Mouse (Mus musculus) neural tube, embryonic 12.5 days (tissue): ENCODE data around the gene Polr2l. TPM values are rescaled to one million over a fixed set of nuclear protein-coding genes. Genes with fewer than 3 reads are reported as not detected.
A peak's percentile ranks its signal among the peaks of the same experiment; 100 is the strongest.

ENCODE experiments used
- ATAC-seq: fragments of 200-750 bp; cut with Nextera tagmentation; 2 replicates; pipeline ENCODE4 v1.8.0; 2017; ENCODE audit warnings: low read depth, mild to moderate bottlenecking, moderate TSS enrichment, moderate library complexity; ENCODE audit not compliant: low FRiP score
- H3K27ac ChIP-seq: fragments of 300-500 bp; sonication (generic); 2 replicates; pipeline ENCODE4 v1.5.1; 2016
- H3K27me3 ChIP-seq: fragments of 300-500 bp; sonication (generic); replicated peaks from 2 replicates; pipeline ENCODE4 v1.6.1; 2016; ENCODE audit warnings: mild to moderate bottlenecking
- H3K36me3 ChIP-seq: fragments of 300-500 bp; sonication (generic); 2 replicates; pipeline ENCODE4 v1.6.1; 2016; ENCODE audit warnings: mild to moderate bottlenecking
- H3K4me1 ChIP-seq: fragments of 300-500 bp; sonication (generic); 2 replicates; pipeline ENCODE4 v1.6.1; 2016
- H3K4me2 ChIP-seq: fragments of 300-500 bp; sonication (generic); replicated peaks from 2 replicates; pipeline ENCODE4 v1.6.1; 2016; ENCODE audit warnings: mild to moderate bottlenecking
- H3K4me3 ChIP-seq: fragments of 300-500 bp; sonication (generic); 2 replicates; pipeline ENCODE4 v1.5.1; 2016
- H3K9ac ChIP-seq: fragments of 300-500 bp; sonication (generic); 2 replicates; pipeline ENCODE4 v1.6.1; 2016; ENCODE audit warnings: mild to moderate bottlenecking
- H3K9me3 ChIP-seq: fragments of 300-500 bp; sonication (generic); 2 replicates; pipeline ENCODE4 v1.6.1; 2016; ENCODE audit warnings: mild to moderate bottlenecking
- WGBS: fragments of 180-500 bp; shearing (Covaris S2); methylation state at CpG from one replicate; pipeline ENCODE4 v1.1.7; 2016; 5-methylcytosine and 5-hydroxymethylcytosine counted together
- polyA plus RNA-seq: library from polyadenylated mRNA; unstranded; fragments of >200 nt; fragmentation: Nextera tagmentation; extraction: Ambion mirVana; gene quantifications from 2 replicates; pipeline ENCODE4 v1.2.1, GENCODE M21; 2016

Polr2l gene
- polyA plus RNA-seq, 1 experiment from 2014 or later = 73.5 TPM

DNA sequence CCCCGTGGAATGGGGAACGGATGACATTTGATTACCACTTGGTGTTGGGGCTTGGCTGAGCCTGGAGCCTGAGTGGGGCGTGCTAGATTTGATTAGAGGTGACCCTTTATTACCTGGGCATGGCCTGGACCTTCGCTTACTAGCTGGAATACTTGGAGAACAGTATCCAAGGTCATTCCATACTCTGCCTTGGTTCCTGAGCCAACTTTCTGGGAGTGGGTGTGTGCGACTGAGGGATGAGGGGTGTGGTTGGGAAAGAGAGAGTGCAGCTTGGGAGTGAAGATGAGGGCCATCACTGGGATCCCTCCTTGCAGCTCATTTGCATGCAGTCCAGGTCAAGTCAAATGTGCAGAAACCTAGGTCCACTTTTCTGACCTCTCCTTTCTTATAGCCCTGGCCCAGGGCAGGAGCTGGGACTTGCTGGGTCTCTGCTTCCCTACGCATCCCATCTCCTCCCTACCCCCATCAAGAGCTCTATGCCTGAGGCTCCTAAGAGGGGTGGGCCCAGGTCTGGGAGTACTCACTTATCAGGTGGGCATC, 8.3 kb upstream of the Polr2l start:
- WGBS = 67% methylated on average over 6 of the region's 6 CpGs
- peak overlapping the region; percentile 95; the same call in 1 of the 2 replicates for H3K4me2 ChIP-seq

GRCm38 (mm10) chr7:141482531-141483024, 7.6 kb upstream of the Polr2l start:
- Histone ChIP-seq H3K36me3 (no peaks in the 10 kb centered on the region), H3K27ac (no peak overlapping the region)
- 4% methylated on average over 11 of the region's 11 CpGs for WGBS

More for the DNA sequence above, 8.3 kb upstream of the Polr2l start:
- Histone ChIP-seq H3K4me3 (peak overlapping the region; percentile 57; the same call in 1 of the 2 replicates), H3K4me1 (peaks cover 32% of the 10 kb centered on the region), H3K9ac (peak overlapping the region; percentile 69; the same call in 1 of the 2 replicates), H3K36me3 (no peaks in the 10 kb centered on the region), H3K9me3 (no peaks in the 10 kb centered on the region), H3K27ac (no peak overlapping the region), H3K27me3 (peaks cover 19% of the 10 kb centered on the region)
- no peak for ATAC-seq

DNA sequence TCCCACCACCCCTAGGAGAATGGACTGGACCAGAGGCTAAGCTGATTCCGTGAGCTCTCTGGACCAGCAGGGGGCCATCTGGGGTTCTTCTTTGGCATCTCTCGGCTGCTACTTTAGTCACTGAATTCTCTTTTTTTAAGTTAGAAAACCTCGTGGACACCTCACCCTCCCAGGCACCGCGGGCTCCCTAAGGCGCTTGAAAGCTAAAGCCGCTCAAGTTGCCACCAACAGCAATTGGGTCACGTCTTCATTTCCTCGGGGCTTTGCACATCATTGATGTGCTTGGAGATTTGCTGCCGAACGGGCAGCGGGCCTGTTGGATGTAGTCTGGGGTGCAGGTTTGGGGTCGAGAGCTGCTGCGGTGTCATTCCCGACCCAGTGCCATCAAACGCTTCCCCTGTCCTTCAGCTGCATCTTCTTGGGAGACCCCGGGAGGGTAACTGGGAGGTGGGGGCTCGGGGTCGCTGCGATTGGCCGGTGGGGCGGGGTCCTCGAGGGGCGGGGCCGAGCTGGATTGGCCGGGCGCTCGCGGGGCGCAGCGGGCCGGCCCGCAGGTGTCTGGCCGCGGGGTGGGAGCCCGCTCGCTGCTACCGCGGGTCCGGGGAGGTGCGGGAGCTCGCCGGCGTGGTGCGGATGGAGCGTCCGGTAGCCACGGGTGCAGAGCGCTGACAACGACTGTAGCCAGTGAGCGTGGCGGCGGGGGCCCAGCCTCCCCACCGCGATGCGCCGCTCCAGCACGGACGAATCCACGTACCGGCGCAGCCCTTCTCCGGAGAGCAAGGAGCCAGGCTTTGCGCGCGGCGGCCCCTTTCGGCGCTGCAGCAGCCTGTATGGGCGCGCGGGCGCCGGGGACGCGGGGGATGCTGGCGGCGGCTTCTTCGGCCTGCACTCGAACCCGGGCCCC, 6.8 kb upstream of the Polr2l start:
- Histone ChIP-seq H3K9ac (peak overlapping the region; percentile 69), H3K27me3 (peaks cover 27% of the 10 kb centered on the region), H3K4me1 (peaks cover 30% of the 10 kb centered on the region), H3K4me2 (peak overlapping the region; percentile 95), H3K9me3 (no peaks in the 10 kb centered on the region), H3K4me3 (peak overlapping the region; percentile 57), H3K36me3 (no peaks in the 10 kb centered on the region), H3K27ac (no peak overlapping the region)
- WGBS = under 1% methylated on average over 81 of the region's 81 CpGs
- peak; percentile 63 for ATAC-seq

More at GRCm38 (mm10) chr7:141482531-141483024, 7.6 kb upstream of the Polr2l start:
- H3K4me2 ChIP-seq = peak overlapping the region; percentile 95
- H3K27me3 ChIP-seq = peaks cover 19% of the 10 kb centered on the region
- H3K4me3 ChIP-seq = peak overlapping the region; percentile 57
- ATAC-seq = no peak
- peak overlapping the region; percentile 69 for H3K9ac ChIP-seq
- no peaks in the 10 kb centered on the region for H3K9me3 ChIP-seq
- peaks cover 31% of the 10 kb centered on the region for H3K4me1 ChIP-seq

- no peaks in the 10 kb centered on the region for H3K9me3 ChIP-seq
- no peaks in the 10 kb centered on the region for H3K36me3 ChIP-seq
- peaks cover 35% of the 10 kb centered on the region for H3K27me3 ChIP-seq
- peaks cover 37% of the 10 kb centered on the region for H3K4me1 ChIP-seq
- 0 out of 2 replicates have a peak overlapping the region, but pooled peaks have one; percentile 8 for H3K4me3 ChIP-seq
- 5% methylated on average over 10 of the region's 10 CpGs for WGBS
- peak overlapping the region; percentile 95 for H3K4me2 ChIP-seq
- no peak overlapping the region for H3K27ac ChIP-seq
- no peak overlapping the region for H3K9ac ChIP-seq
- ATAC-seq = peak; percentile 55
Measured at GRCm38 (mm10) chr7:141480842-141481497, 6.0 kb upstream of the Polr2l start.

GRCm38 (mm10) chr7:141478270-141478748, 3.4 kb upstream of the Polr2l start:
- no peak overlapping the region for H3K4me3 ChIP-seq
- no peaks in the 10 kb centered on the region for H3K9me3 ChIP-seq
- 79% methylated on average over 5 of the region's 5 CpGs for WGBS
- ATAC-seq = no peak
- H3K4me1 ChIP-seq = peaks cover 48% of the 10 kb centered on the region
- peaks cover 34% of the 10 kb centered on the region for H3K27me3 ChIP-seq
- H3K4me2 ChIP-seq = no peak overlapping the region; the same call in 1 of the 2 replicates
- no peak overlapping the region for H3K27ac ChIP-seq
- H3K9ac ChIP-seq = no peak overlapping the region
- H3K36me3 ChIP-seq = no peaks in the 10 kb centered on the region

- Histone ChIP-seq H3K27ac (no peak overlapping the region), H3K27me3 (peaks cover 28% of the 10 kb centered on the region)
Measured at GRCm38 (mm10) chr7:141477578-141478269, 2.8 kb upstream of the Polr2l start.

DNA sequence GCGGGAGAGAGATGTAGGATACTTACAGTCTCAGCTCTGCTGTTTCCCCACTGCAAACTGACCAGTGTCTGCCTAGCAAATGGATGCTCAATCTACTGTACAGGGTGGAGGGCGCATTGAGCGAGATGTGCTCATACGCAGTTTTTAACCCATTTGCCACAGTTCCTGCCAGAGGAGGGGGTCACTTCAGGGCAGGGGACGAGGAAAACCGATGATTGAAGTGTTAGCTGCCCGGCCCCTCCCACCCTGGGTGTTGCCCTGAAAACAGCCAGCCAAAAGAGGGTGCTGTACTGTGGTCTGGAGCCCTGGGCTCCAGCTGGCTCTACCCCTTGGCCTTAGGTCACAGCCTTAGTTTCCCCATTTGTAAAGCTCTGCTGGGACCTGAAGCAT, 2.0 kb upstream of the Polr2l start:
- no peaks in the 10 kb centered on the region for H3K9me3 ChIP-seq
- peak overlapping the region; percentile 81 for H3K4me2 ChIP-seq
- WGBS = 20% methylated on average over 7 of the region's 7 CpGs
- peaks cover 10% of the 10 kb centered on the region for H3K36me3 ChIP-seq
- no peak overlapping the region for H3K27ac ChIP-seq
- no peak overlapping the region for H3K4me3 ChIP-seq
- no peak for ATAC-seq
- no peak overlapping the region for H3K9ac ChIP-seq
- H3K4me1 ChIP-seq = peaks cover 41% of the 10 kb centered on the region
- H3K27me3 ChIP-seq = peaks cover 21% of the 10 kb centered on the region

More at GRCm38 (mm10) chr7:141477578-141478269, 2.8 kb upstream of the Polr2l start:
- no peak overlapping the region for H3K4me3 ChIP-seq
- no peaks in the 10 kb centered on the region for H3K9me3 ChIP-seq
- H3K9ac ChIP-seq = no peak overlapping the region
- WGBS = 66% methylated on average over 4 of the region's 4 CpGs
- H3K36me3 ChIP-seq = peaks cover 2% of the 10 kb centered on the region
- peak overlapping the region; percentile 81; the same call in 1 of the 2 replicates for H3K4me2 ChIP-seq
- H3K4me1 ChIP-seq = peaks cover 47% of the 10 kb centered on the region
- ATAC-seq = no peak

- WGBS = 7% methylated on average over 17 of the region's 17 CpGs
Measured at GRCm38 (mm10) chr7:141476226-141476980, 1.5 kb upstream of the Polr2l start.

DNA sequence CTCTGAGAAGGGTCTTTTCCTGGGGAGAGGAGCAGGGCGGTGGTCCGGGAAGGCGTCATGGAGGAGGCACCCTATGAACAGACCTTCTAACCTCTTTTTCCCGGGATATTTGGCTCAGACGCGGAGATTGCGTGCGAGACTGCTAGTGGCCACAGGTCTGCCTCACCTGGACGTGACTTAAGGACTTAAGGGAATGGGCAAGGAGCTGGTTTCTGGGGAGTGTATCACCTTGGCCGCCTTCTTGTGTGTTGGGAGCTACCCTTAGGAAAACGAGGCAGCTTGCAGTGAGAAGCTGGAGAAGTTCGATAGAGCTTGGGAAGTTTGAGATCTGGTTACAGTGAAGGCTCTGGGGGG, 850 bp upstream of the Polr2l start:
- Histone ChIP-seq H3K9me3 (no peaks in the 10 kb centered on the region), H3K27ac (no peak overlapping the region), H3K27me3 (peaks cover 21% of the 10 kb centered on the region), H3K9ac (peak overlapping the region; percentile 89), H3K4me2 (peak overlapping the region; percentile 81), H3K4me3 (peak overlapping the region; percentile 80), H3K4me1 (peaks cover 30% of the 10 kb centered on the region), H3K36me3 (peaks cover 20% of the 10 kb centered on the region)
- ATAC-seq = no peak
- WGBS = 2% methylated on average over 12 of the region's 12 CpGs

More at GRCm38 (mm10) chr7:141476226-141476980, 1.5 kb upstream of the Polr2l start:
- H3K9ac ChIP-seq = no peak overlapping the region
- H3K36me3 ChIP-seq = peaks cover 14% of the 10 kb centered on the region
- H3K9me3 ChIP-seq = no peaks in the 10 kb centered on the region
- H3K4me2 ChIP-seq = peak overlapping the region; percentile 81
- H3K4me1 ChIP-seq = peaks cover 35% of the 10 kb centered on the region
- H3K27me3 ChIP-seq = peaks cover 21% of the 10 kb centered on the region
- no peak overlapping the region for H3K27ac ChIP-seq
- ATAC-seq = no peak
- peak overlapping the region; percentile 80 for H3K4me3 ChIP-seq

DNA sequence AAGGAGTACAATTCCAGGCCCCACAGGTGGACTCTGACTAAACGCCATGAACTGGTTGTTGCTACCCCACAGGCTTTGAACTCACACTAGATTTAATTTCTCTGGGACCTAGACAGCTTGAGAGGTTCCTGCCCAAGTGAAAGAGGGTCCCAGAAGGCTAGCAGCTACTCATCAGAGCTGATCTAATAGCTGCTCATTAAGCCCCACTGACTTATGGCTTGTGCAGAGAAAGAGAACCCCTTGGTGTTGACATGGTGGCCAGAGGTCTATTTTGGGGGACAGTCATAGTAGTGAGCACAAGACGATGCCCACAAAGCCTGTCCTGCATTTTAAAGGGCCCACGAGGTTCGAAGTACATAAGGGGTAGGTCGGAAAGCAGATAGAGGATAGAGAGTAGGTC, 772 bp downstream of the Polr2l start:
- Histone ChIP-seq H3K9me3 (no peaks in the 10 kb centered on the region), H3K4me2 (peak overlapping the region; percentile 81), H3K36me3 (peaks cover 36% of the 10 kb centered on the region), H3K4me3 (peak overlapping the region; percentile 80), H3K4me1 (peaks cover 40% of the 10 kb centered on the region), H3K9ac (peak overlapping the region; percentile 89), H3K27me3 (peaks cover 21% of the 10 kb centered on the region), H3K27ac (no peak overlapping the region)
- WGBS = 10% methylated on average over 5 of the region's 5 CpGs
- ATAC-seq = no peak

- H3K27me3 ChIP-seq = peaks cover 21% of the 10 kb centered on the region
- no peak overlapping the region for H3K4me3 ChIP-seq
- H3K36me3 ChIP-seq = peaks cover 37% of the 10 kb centered on the region
- no peak overlapping the region for H3K27ac ChIP-seq
- H3K9ac ChIP-seq = no peak overlapping the region
- ATAC-seq = no peak
- H3K4me1 ChIP-seq = peaks cover 54% of the 10 kb centered on the region
- WGBS = 89% methylated on average over 6 of the region's 6 CpGs
- no peaks in the 10 kb centered on the region for H3K9me3 ChIP-seq
- no peak overlapping the region for H3K4me2 ChIP-seq
Measured at GRCm38 (mm10) chr7:141472763-141473162, 2.2 kb downstream of the Polr2l start.
